Mouse (Mus musculus) heart, adult 8-10 months (tissue): ENCODE results near the gene Btbd35f4. TPM values are rescaled to one million over a fixed set of nuclear protein-coding genes. Genes with fewer than 3 reads are reported as not detected.
"Not testable (repeated sequence)": the region's sequence is repeated elsewhere in the genome, so short reads cannot be mapped to it uniquely, and the experiment has no call there.

ENCODE experiments used
- DNase-seq: peaks from one replicate; pipeline ENCODE4 v3.0.0; 2022; ENCODE audit warnings: low spot score
- total RNA-seq, 4 experiments: library from RNA; stranded (reverse); gene quantifications; 2 replicates each; pipeline ENCODE4 v1.2.4; 2022

Gene Btbd35f4
- not detected for total RNA-seq

- not testable (repeated sequence) for DNase-seq
These were observed at the start of gene Btbd35f4 for GRCm38 (mm10) chrX:4800196-4800595. Btbd35f4 (plus strand) TSS chrX:4800496.

GRCm38 (mm10) chrX:4840016-4840415, 39.7 kb downstream of the Btbd35f4 start:
- not testable (repeated sequence) for DNase-seq

Other genes starting within 250 kb of the Btbd35f4 start
- not detected for gene Btbd35f27, start 151.6 kb downstream of the Btbd35f4 start, total RNA-seq